Mouse (Mus musculus) embryonic facial prominence, embryonic 12.5 days (tissue): ENCODE measurements at regions not wholly inside any gene's neighbourhood (a gene's known extent, or its start where the extent isn't known, plus 50 kb on each side); places are given as distances from the start of the nearest gene placed in this dataset.

Source experiments
- ATAC-seq: fragments of 200-750 bp; cut with Nextera tagmentation; 2 replicates; pipeline ENCODE4 v1.8.0; 2017; ENCODE audit not compliant: insufficient number of reproducible peaks, insufficient read depth, low FRiP score, low TSS enrichment
- H3K27ac ChIP-seq: fragments of 300-500 bp; sonication (generic); 2 replicates; pipeline ENCODE4 v1.5.1; 2016; ENCODE audit warnings: mild to moderate bottlenecking
- H3K27me3 ChIP-seq: fragments of 300-500 bp; sonication (generic); 2 replicates; pipeline ENCODE4 v1.6.1; 2016; ENCODE audit warnings: mild to moderate bottlenecking, moderate library complexity
- H3K36me3 ChIP-seq: fragments of 300-500 bp; sonication (generic); 2 replicates; pipeline ENCODE4 v1.6.1; 2016; ENCODE audit warnings: mild to moderate bottlenecking
- H3K4me1 ChIP-seq: fragments of 300-500 bp; sonication (generic); 2 replicates; pipeline ENCODE4 v1.6.1; 2016
- H3K4me2 ChIP-seq: fragments of 300-500 bp; sonication (generic); replicated peaks from 2 replicates; pipeline ENCODE4 v1.6.1; 2016; ENCODE audit warnings: mild to moderate bottlenecking, moderate library complexity
- H3K4me3 ChIP-seq: fragments of 300-500 bp; sonication (generic); 2 replicates; pipeline ENCODE4 v1.5.1; 2016; ENCODE audit warnings: mild to moderate bottlenecking
- H3K9ac ChIP-seq: fragments of 300-500 bp; sonication (generic); 2 replicates; pipeline ENCODE4 v1.6.1; 2016; ENCODE audit warnings: mild to moderate bottlenecking, moderate library complexity
- H3K9me3 ChIP-seq: fragments of 300-500 bp; sonication (generic); 2 replicates; pipeline ENCODE4 v1.6.1; 2016; ENCODE audit warnings: mild to moderate bottlenecking, moderate library complexity
- WGBS: fragments of 180-500 bp; shearing (Covaris S2); methylation state at CpG from one replicate; pipeline ENCODE4 v1.1.7; 2016; 5-methylcytosine and 5-hydroxymethylcytosine counted together

DNA sequence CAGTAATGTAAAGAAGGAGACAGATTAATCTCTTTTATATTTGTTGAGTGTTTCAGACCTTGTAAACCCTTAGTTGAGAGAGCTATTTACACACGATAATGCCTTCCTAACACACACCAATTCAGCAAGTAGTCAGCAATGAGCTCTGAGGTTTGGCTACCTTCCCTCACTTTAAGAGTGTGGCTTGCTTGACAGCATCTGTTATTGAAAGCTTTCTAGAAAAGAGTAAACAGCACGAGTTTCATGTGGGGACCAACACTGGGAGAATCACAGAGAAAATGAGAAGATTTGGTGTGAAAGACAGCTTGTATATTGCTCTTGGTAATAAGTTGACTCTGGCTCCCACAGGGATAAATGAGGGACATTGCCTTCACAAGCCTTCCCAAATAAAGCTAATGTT lies 688.1 kb upstream of the Zeb2 start:
- no peak overlapping the region for H3K27ac ChIP-seq
- H3K27me3 ChIP-seq, result no peaks in the 10 kb centered on the region
- H3K4me1 ChIP-seq, result no peaks in the 10 kb centered on the region
- no peak overlapping the region for H3K9ac ChIP-seq
- H3K36me3 ChIP-seq, result no peaks in the 10 kb centered on the region
- H3K4me2 ChIP-seq, result no peak overlapping the region
- 71% methylated on average over 2 of the region's 2 CpGs for WGBS
- H3K4me3 ChIP-seq, result no peak overlapping the region
- no peak for ATAC-seq
- H3K9me3 ChIP-seq, result no peaks in the 10 kb centered on the region

- no peaks in the 10 kb centered on the region for H3K9me3 ChIP-seq
- 77% methylated on average over 2 of the region's 2 CpGs for WGBS
- no peak overlapping the region for H3K4me3 ChIP-seq
- ATAC-seq, result no peak
- H3K36me3 ChIP-seq, result no peaks in the 10 kb centered on the region
- H3K9ac ChIP-seq, result no peak overlapping the region
- no peaks in the 10 kb centered on the region for H3K4me1 ChIP-seq
- no peak overlapping the region for H3K27ac ChIP-seq
- H3K27me3 ChIP-seq, result no peaks in the 10 kb centered on the region
- no peak overlapping the region for H3K4me2 ChIP-seq
Measured at GRCm38 (mm10) chr2:45800131-45800530, 682.9 kb upstream of the Zeb2 start.

GRCm38 (mm10) chr2:45793561-45793960 lies 676.4 kb upstream of the Zeb2 start:
- Histone ChIP-seq H3K27me3 (no peaks in the 10 kb centered on the region), H3K36me3 (no peaks in the 10 kb centered on the region), H3K27ac (no peak overlapping the region), H3K9me3 (no peaks in the 10 kb centered on the region), H3K4me1 (no peaks in the 10 kb centered on the region), H3K4me2 (no peak overlapping the region), H3K4me3 (no peak overlapping the region), H3K9ac (no peak overlapping the region)
- WGBS, result 73% methylated on average over 3 of the region's 3 CpGs
- ATAC-seq, result no peak

DNA sequence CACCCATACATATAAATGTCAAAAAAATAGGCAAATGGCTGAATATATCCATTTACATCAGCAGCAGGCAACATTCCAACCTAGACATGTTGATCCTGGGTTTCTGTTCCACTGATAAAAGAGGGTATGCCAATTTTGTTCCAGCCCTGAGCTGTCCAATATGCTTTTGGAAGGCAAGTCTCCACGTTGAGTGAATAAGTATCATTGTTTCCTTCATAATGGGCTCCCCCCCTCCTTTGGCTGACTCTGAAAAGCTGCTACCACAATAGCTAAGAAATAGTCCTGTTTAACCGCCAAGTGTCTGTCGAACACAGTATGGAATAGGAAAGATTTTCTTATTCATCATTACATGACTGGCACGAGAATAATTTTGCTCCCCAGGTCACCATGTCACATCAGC lies 672.5 kb upstream of the Zeb2 start:
- peaks cover 10% of the 10 kb centered on the region for H3K4me1 ChIP-seq
- no peak overlapping the region for H3K4me3 ChIP-seq
- no peak overlapping the region for H3K4me2 ChIP-seq
- no peaks in the 10 kb centered on the region for H3K36me3 ChIP-seq
- ATAC-seq, result no peak
- H3K27ac ChIP-seq, result no peak overlapping the region
- no peaks in the 10 kb centered on the region for H3K27me3 ChIP-seq
- no peak overlapping the region for H3K9ac ChIP-seq
- 51% methylated on average over 4 of the region's 4 CpGs for WGBS
- H3K9me3 ChIP-seq, result no peaks in the 10 kb centered on the region

GRCm38 (mm10) chr2:45787732-45788390 lies 670.7 kb upstream of the Zeb2 start:
- 43% methylated on average over 16 of the region's 16 CpGs for WGBS
- no peak for ATAC-seq
- H3K4me3 ChIP-seq, result no peak overlapping the region
- peak overlapping the region; percentile 29; the same call in 1 of the 2 replicates for H3K4me2 ChIP-seq
- no peaks in the 10 kb centered on the region for H3K27me3 ChIP-seq
- no peaks in the 10 kb centered on the region for H3K9me3 ChIP-seq
- no peak overlapping the region for H3K9ac ChIP-seq
- H3K27ac ChIP-seq, result no peak overlapping the region
- H3K4me1 ChIP-seq, result peaks cover 10% of the 10 kb centered on the region
- no peaks in the 10 kb centered on the region for H3K36me3 ChIP-seq

DNA sequence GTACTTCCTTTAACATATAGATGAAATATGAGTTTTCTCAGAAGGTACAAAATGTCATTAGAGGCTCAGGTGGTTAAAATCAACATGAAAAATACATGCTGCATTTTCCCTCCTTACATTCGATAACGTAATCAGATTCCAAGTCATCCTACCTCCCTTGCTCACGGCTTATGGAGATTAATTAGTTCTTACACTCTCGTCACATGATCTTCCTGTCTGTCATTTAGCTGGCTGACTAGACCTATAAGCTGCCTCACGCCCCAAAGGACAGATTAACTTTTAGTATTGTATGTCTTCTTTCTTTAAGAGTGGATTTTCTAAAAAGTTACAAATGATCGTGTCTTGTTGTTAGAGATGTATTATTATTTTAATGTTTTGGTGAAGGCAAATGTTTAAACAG lies 669.6 kb upstream of the Zeb2 start:
- Histone ChIP-seq H3K9ac (no peak overlapping the region), H3K9me3 (no peaks in the 10 kb centered on the region), H3K4me3 (no peak overlapping the region), H3K27ac (no peak overlapping the region), H3K27me3 (no peaks in the 10 kb centered on the region), H3K4me2 (no peak overlapping the region), H3K36me3 (no peaks in the 10 kb centered on the region), H3K4me1 (peaks cover 10% of the 10 kb centered on the region)
- WGBS, result 48% methylated on average over 6 of the region's 6 CpGs
- ATAC-seq, result no peak

- H3K9ac ChIP-seq, result no peak overlapping the region
- H3K4me3 ChIP-seq, result no peak overlapping the region
- H3K9me3 ChIP-seq, result no peaks in the 10 kb centered on the region
- peaks cover 10% of the 10 kb centered on the region for H3K4me1 ChIP-seq
- WGBS, result 62% methylated on average over 2 of the region's 2 CpGs
- H3K27me3 ChIP-seq, result no peaks in the 10 kb centered on the region
- no peak overlapping the region for H3K27ac ChIP-seq
- ATAC-seq, result no peak
- no peak overlapping the region for H3K4me2 ChIP-seq
- no peaks in the 10 kb centered on the region for H3K36me3 ChIP-seq
Measured at GRCm38 (mm10) chr2:45785684-45786083, 668.5 kb upstream of the Zeb2 start.

GRCm38 (mm10) chr2:45783634-45784412 lies 666.6 kb upstream of the Zeb2 start:
- no peaks in the 10 kb centered on the region for H3K36me3 ChIP-seq
- H3K4me3 ChIP-seq, result no peak overlapping the region
- H3K9me3 ChIP-seq, result no peaks in the 10 kb centered on the region
- 69% methylated on average over 9 of the region's 9 CpGs for WGBS
- H3K9ac ChIP-seq, result no peak overlapping the region
- ATAC-seq, result no peak
- no peak overlapping the region for H3K27ac ChIP-seq
- H3K4me1 ChIP-seq, result peaks cover 10% of the 10 kb centered on the region
- H3K4me2 ChIP-seq, result no peak overlapping the region
- H3K27me3 ChIP-seq, result no peaks in the 10 kb centered on the region

- Histone ChIP-seq H3K4me3 (no peak overlapping the region), H3K4me1 (peaks cover 7% of the 10 kb centered on the region; the same call in 1 of the 2 replicates), H3K4me2 (no peak overlapping the region), H3K27me3 (no peaks in the 10 kb centered on the region), H3K9me3 (no peaks in the 10 kb centered on the region), H3K36me3 (no peaks in the 10 kb centered on the region), H3K27ac (no peak overlapping the region), H3K9ac (no peak overlapping the region)
- no peak for ATAC-seq
- WGBS, result 91% methylated on average over 7 of the region's 7 CpGs
Measured at GRCm38 (mm10) chr2:45777466-45777865, 660.3 kb upstream of the Zeb2 start.

DNA sequence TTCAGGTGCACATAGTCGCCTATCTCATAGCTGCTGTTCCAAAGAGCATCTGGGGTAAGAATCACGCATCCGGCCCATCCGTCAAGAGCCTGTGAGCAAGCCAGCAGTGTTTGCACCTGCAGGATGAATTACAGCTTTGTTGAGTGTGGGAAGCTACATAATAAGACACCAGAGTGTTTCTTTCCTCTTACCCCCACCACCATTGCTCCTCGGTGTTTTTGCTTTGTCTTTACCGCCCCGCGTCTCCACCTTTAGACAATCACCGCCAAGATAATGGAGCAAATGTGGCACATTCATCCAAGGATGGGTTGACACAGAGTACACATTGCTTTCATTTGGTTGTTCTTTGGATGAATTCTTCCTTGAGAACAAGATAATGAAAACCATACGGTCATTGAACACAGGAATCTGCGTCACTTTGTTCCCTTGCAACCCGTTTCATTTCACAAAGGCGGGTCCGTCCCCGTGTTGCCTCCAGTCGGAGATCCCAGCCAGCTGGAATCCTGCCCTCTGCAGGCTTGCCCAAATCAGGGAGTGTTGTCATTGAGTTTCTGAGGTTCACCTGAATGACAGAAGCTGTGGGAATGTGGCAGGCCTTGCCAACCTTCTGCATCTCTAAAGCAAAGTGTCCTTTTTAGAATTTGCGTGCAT lies 659.4 kb upstream of the Zeb2 start:
- H3K4me2 ChIP-seq, result no peak overlapping the region
- H3K4me3 ChIP-seq, result no peak overlapping the region
- H3K9ac ChIP-seq, result no peak overlapping the region
- no peaks in the 10 kb centered on the region for H3K36me3 ChIP-seq
- no peak for ATAC-seq
- WGBS, result 44% methylated on average over 17 of the region's 17 CpGs
- no peak overlapping the region for H3K27ac ChIP-seq
- H3K4me1 ChIP-seq, result peaks cover 7% of the 10 kb centered on the region; the same call in 1 of the 2 replicates
- H3K9me3 ChIP-seq, result no peaks in the 10 kb centered on the region
- H3K27me3 ChIP-seq, result no peaks in the 10 kb centered on the region

- Histone ChIP-seq H3K4me3 (no peak overlapping the region), H3K36me3 (no peaks in the 10 kb centered on the region), H3K27me3 (no peaks in the 10 kb centered on the region), H3K27ac (no peak overlapping the region), H3K9me3 (no peaks in the 10 kb centered on the region), H3K4me1 (peaks cover 7% of the 10 kb centered on the region; the same call in 1 of the 2 replicates), H3K4me2 (no peak overlapping the region), H3K9ac (no peak overlapping the region)
- no peak for ATAC-seq
- 55% methylated on average over 4 of the region's 4 CpGs for WGBS
Measured at GRCm38 (mm10) chr2:45775691-45776090, 658.5 kb upstream of the Zeb2 start.

DNA sequence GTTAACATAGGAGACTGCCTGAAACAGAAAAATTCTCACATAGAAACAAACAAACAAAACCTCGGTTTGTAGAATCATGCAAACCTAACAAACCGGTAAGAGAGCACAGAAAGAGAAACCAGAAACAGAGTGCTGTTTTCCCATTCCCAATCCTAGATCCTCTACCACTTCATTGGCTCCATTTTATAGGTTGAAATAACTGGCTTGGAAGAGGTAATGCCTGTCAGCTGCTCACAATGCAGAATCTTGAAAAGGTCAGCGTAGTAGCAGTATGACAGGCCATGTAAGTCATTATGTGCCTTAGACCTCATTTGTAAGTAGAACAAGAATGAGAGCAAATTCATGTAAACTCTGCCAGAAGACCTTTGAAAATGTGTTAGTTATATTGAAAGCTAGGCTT lies 657.2 kb upstream of the Zeb2 start:
- H3K4me3 ChIP-seq, result no peak overlapping the region
- no peak for ATAC-seq

More for the DNA sequence above, 657.2 kb upstream of the Zeb2 start:
- 75% methylated on average over 3 of the region's 3 CpGs for WGBS
- Histone ChIP-seq H3K4me2 (no peak overlapping the region), H3K4me1 (peaks cover 7% of the 10 kb centered on the region; the same call in 1 of the 2 replicates), H3K36me3 (no peaks in the 10 kb centered on the region), H3K27me3 (no peaks in the 10 kb centered on the region), H3K9ac (no peak overlapping the region), H3K9me3 (no peaks in the 10 kb centered on the region), H3K27ac (no peak overlapping the region)
